Mouse (Mus musculus) G1E (cell line): Measurements from ENCODE around the gene Cacfd1.

Experiments used
- CTCF ChIP-seq: IDR thresholded peaks from 2 replicates; pipeline ENCODE4 v1.5.1; 2012; ENCODE audit warnings: low read depth, low read length, inconsistent platforms, mixed read lengths
- GATA2 ChIP-seq: IDR thresholded peaks from 2 replicates; pipeline ENCODE4 v1.6.1; 2012; ENCODE audit warnings: low read depth, low read length, inconsistent platforms, borderline replicate concordance

- TF ChIP-seq CTCF = peak; percentile 92
- no peak for TF ChIP-seq GATA2
These were observed 8.1 kb downstream of the Cacfd1 start for GRCm38 (mm10) chr2:27017802-27018201.
